In genomic region chr7:97579067-97579975, GRCm38 (mm10) we compare ENCODE assay signal across 8 mouse cellular contexts. TPM values are rescaled to one million over a fixed set of nuclear protein-coding genes. Genes with fewer than 3 reads are reported as not detected.
DNase-seq lines count a peak whose midpoint lies in the region; ATAC-seq and TF ChIP-seq lines count a peak whose summit lies in the region.

Gene Aamdc (minus strand): TSS chr7:97579497.
Gene Rsf1 (plus strand): TSS chr7:97579889.

- H3K4me2 ChIP-seq in heart, embryonic 11.5 days, result peak within 1 kb of the TSS; percentile 90
- H3K4me2 ChIP-seq in kidney, embryonic 16.5 days (replicated peaks; ENCODE audit: low read depth, low read length), result peak within 1 kb of the TSS; percentile 88
- H3K4me2 ChIP-seq in myocyte (ENCODE audit: low read depth), result peak within 1 kb of the TSS; percentile 95

- H3K9me3 ChIP-seq in erythroblast, embryonic 14.5 days (ENCODE audit: control insufficient read depth, low read length), result no peaks in the 10 kb centered on the region
- H3K9me3 ChIP-seq in heart, embryonic 11.5 days (replicated peaks; ENCODE audit: control insufficient read depth, low read length), result no peaks in the 10 kb centered on the region
- H3K9me3 ChIP-seq in kidney, embryonic 16.5 days (ENCODE audit: low read length), result peaks cover 3% of the 10 kb centered on the region

- H3ac ChIP-seq in C2C12 (ENCODE audit: control insufficient read depth, insufficient read length, low read depth), result peak within 1 kb of the TSS; percentile 88
- H3ac ChIP-seq in myocyte (ENCODE audit: control insufficient read depth, insufficient read length), result peak within 1 kb of the TSS; percentile 51

- H3K36me3 ChIP-seq in C2C12 (ENCODE audit: control insufficient read depth, insufficient read depth), result no peaks in the 10 kb centered on the region
- H3K36me3 ChIP-seq in erythroblast, embryonic 14.5 days (ENCODE audit: control insufficient read depth), result no peaks in the 10 kb centered on the region; the same call in 1 of the 2 replicates
- no peaks in the 10 kb centered on the region for H3K36me3 ChIP-seq in heart, embryonic 11.5 days (ENCODE audit: control insufficient read depth, insufficient read depth, low read length)
- H3K36me3 ChIP-seq in kidney, embryonic 16.5 days (ENCODE audit: insufficient read depth, low read length), result no peaks in the 10 kb centered on the region
- peaks cover 4% of the 10 kb centered on the region for H3K36me3 ChIP-seq in liver, adult 2 months (ENCODE audit: control insufficient read depth, insufficient read depth, low read length)
- no peaks in the 10 kb centered on the region for H3K36me3 ChIP-seq in myocyte (ENCODE audit: control insufficient read depth, insufficient read depth)
- H3K36me3 ChIP-seq in splenic B cell, adult 2 months (ENCODE audit: control insufficient read depth, insufficient read depth, low read length, poor library complexity, severe bottlenecking), result no peaks in the 10 kb centered on the region

- H3K4me1 ChIP-seq in erythroblast, embryonic 14.5 days (ENCODE audit: control insufficient read depth), result peaks cover 30% of the 10 kb centered on the region
- peaks cover 9% of the 10 kb centered on the region; the same call in 1 of the 2 replicates for H3K4me1 ChIP-seq in heart, embryonic 11.5 days (ENCODE audit: control insufficient read depth, insufficient read depth, low read length)
- H3K4me1 ChIP-seq in kidney, embryonic 16.5 days (ENCODE audit: insufficient read depth, low read length), result peaks cover 10% of the 10 kb centered on the region
- H3K4me1 ChIP-seq in liver, adult 2 months (ENCODE audit: control insufficient read depth, insufficient read depth, low read length), result peaks cover 7% of the 10 kb centered on the region; the same call in 1 of the 2 replicates

- peaks cover 45% of the 10 kb centered on the region for H3K79me2 ChIP-seq in C2C12 (ENCODE audit: control insufficient read depth, insufficient read depth)
- peaks cover 7% of the 10 kb centered on the region; the same call in 1 of the 2 replicates for H3K79me2 ChIP-seq in liver, adult 2 months (ENCODE audit: control insufficient read depth, insufficient read depth, low read length)
- H3K79me2 ChIP-seq in myocyte (ENCODE audit: control insufficient read depth, insufficient read depth), result peaks cover 41% of the 10 kb centered on the region

- H3K4me3 ChIP-seq in C2C12 (ENCODE audit: insufficient read depth, poor library complexity, severe bottlenecking) (peak within 1 kb of the TSS; percentile 82), myocyte (peak within 1 kb of the TSS; percentile 83)
- H3K4me3 ChIP-seq in erythroblast, embryonic 14.5 days (replicated peaks), result peak within 1 kb of the TSS; percentile 100
- peak within 1 kb of the TSS; percentile 100 for H3K4me3 ChIP-seq in heart, embryonic 11.5 days (ENCODE audit: low read depth, low read length)
- H3K4me3 ChIP-seq in kidney, embryonic 16.5 days (ENCODE audit: low read length), result peak within 1 kb of the TSS; percentile 99
- peak within 1 kb of the TSS; percentile 89 for H3K4me3 ChIP-seq in liver, adult 2 months (ENCODE audit: insufficient read depth, low read depth, low read length)

- peak within 1 kb of the TSS; percentile 100 for H3K9ac ChIP-seq in heart, embryonic 11.5 days (ENCODE audit: low read depth, low read length)
- H3K9ac ChIP-seq in kidney, embryonic 16.5 days (replicated peaks; ENCODE audit: low read length), result peak within 1 kb of the TSS; percentile 99
- H3K9ac ChIP-seq in liver, adult 2 months (ENCODE audit: low read depth, low read length), result peak within 1 kb of the TSS; percentile 96

- H3K27me3 ChIP-seq in C2C12 (ENCODE audit: control insufficient read depth, insufficient read depth, insufficient read length), result no peaks in the 10 kb centered on the region
- no peaks in the 10 kb centered on the region for H3K27me3 ChIP-seq in erythroblast, embryonic 14.5 days (ENCODE audit: control insufficient read depth)
- H3K27me3 ChIP-seq in heart, embryonic 11.5 days (ENCODE audit: control insufficient read depth, insufficient read depth, low read length), result no peaks in the 10 kb centered on the region
- no peaks in the 10 kb centered on the region for H3K27me3 ChIP-seq in kidney, embryonic 16.5 days (ENCODE audit: insufficient read depth, low read length)
- no peaks in the 10 kb centered on the region for H3K27me3 ChIP-seq in liver, adult 2 months (ENCODE audit: control insufficient read depth, insufficient read depth, low read length)
- H3K27me3 ChIP-seq in myocyte (ENCODE audit: control insufficient read depth, insufficient read depth, insufficient read length), result no peaks in the 10 kb centered on the region
- no peaks in the 10 kb centered on the region for H3K27me3 ChIP-seq in splenic B cell, adult 2 months (ENCODE audit: control insufficient read depth, insufficient read depth, low read length, poor library complexity, severe bottlenecking)

- H3K79me3 ChIP-seq in C2C12 (ENCODE audit: low read depth), result peaks cover 25% of the 10 kb centered on the region

- TF ChIP-seq CTCF in C2C12 (IDR thresholded peaks at IDR 0.05; ENCODE audit: control insufficient read depth, insufficient read depth, insufficient read length), result peak; percentile 76
- peak; percentile 73 for TF ChIP-seq CTCF in brain, embryonic 14.5 days (IDR thresholded peaks at IDR 0.05; ENCODE audit: borderline replicate concordance, extremely low read depth, insufficient read depth, insufficient read length)
- TF ChIP-seq CTCF in liver, adult 2 months (IDR thresholded peaks at IDR 0.05; ENCODE audit: low read depth, low read length), result peak; percentile 82

- 0 out of 2 replicates have a peak, but pooled peaks have one; percentile 21 for TF ChIP-seq POLR2A in brain, embryonic 14.5 days (IDR thresholded peaks at IDR 0.05; ENCODE audit: borderline replicate concordance, extremely low read depth, insufficient read depth, insufficient read length, poor library complexity, severe bottlenecking)
- peak; percentile 97 for TF ChIP-seq POLR2A in liver, adult 2 months (IDR thresholded peaks at IDR 0.05; ENCODE audit: extremely low read depth, insufficient read depth, low read length)
- peak; percentile 87 for TF ChIP-seq POLR2A in myocyte (IDR thresholded peaks at IDR 0.05; ENCODE audit: insufficient read length, low read depth)

- peak; percentile 90 for ATAC-seq in heart, embryonic 11.5 days (replicated peaks; ENCODE audit: insufficient number of reproducible peaks, low FRiP score, low TSS enrichment)
- ATAC-seq in kidney, embryonic 16.5 days (ENCODE audit: low FRiP score, low TSS enrichment), result peak; percentile 98

- peak; percentile 99 for DNase-seq in brain, embryonic 14.5 days (ENCODE audit: low read depth)
- peak; percentile 94 for DNase-seq in liver, adult 2 months (ENCODE audit: extremely low read depth, low read depth, low spot score)
- DNase-seq in splenic B cell, adult 2 months (ENCODE audit: low read depth, low spot score), result peak; percentile 95

- 1% methylated on average over 54 of the region's 68 CpGs for WGBS in heart, embryonic 11.5 days (ENCODE audit: insufficient replicate concordance)
- under 1% methylated on average over 46 of the region's 68 CpGs for WGBS in kidney, embryonic 16.5 days
- 1% methylated on average over 67 of the region's 68 CpGs for WGBS in liver, adult 2 months

- H3K27ac ChIP-seq in heart, embryonic 11.5 days (ENCODE audit: low read depth, low read length), result peak within 1 kb of the TSS; percentile 94
- H3K27ac ChIP-seq in kidney, embryonic 16.5 days (ENCODE audit: low read length), result peak within 1 kb of the TSS; percentile 97
- peak within 1 kb of the TSS; percentile 87 for H3K27ac ChIP-seq in liver, adult 2 months (replicated peaks; ENCODE audit: insufficient read depth, low read depth, low read length)

TF ChIP-seq in C2C12, 6 proteins besides CTCF, POLR2A, EP300 and RAD21:
- TF ChIP-seq USF1 (IDR thresholded peaks at IDR 0.05; ENCODE audit: low read depth) (no peak), FOSL1 (IDR thresholded peaks at IDR 0.05; ENCODE audit: insufficient read depth, low read length, poor library complexity, severe bottlenecking) (no peak), MYOD1 (IDR thresholded peaks at IDR 0.05; ENCODE audit: control insufficient read depth, insufficient read length, low read depth) (no peak), MYOG (IDR thresholded peaks at IDR 0.05; ENCODE audit: control insufficient read depth, extremely low read depth, insufficient read length) (no peak), CEBPB (IDR thresholded peaks at IDR 0.05; ENCODE audit: low read depth) (no peak), MAX (IDR thresholded peaks at IDR 0.05) (no peak)
TF ChIP-seq in C2C12: peak in this region for 0.

TF ChIP-seq in myocyte, 11 proteins besides CTCF, POLR2A, EP300 and RAD21:
- TF ChIP-seq REST (IDR thresholded peaks at IDR 0.05; ENCODE audit: insufficient read depth, insufficient read length) (peak; percentile 27), E2F4 (IDR thresholded peaks at IDR 0.05; ENCODE audit: insufficient read depth) (peak; percentile 16), TCF3 (IDR thresholded peaks at IDR 0.05; ENCODE audit: insufficient read length, low read depth) (no peak), USF1 (IDR thresholded peaks at IDR 0.05; ENCODE audit: low read depth) (no peak), POLR2AphosphoS2 (IDR thresholded peaks at IDR 0.05; ENCODE audit: insufficient read length, low read depth) (peak; percentile 89), TCF12 (IDR thresholded peaks at IDR 0.05; ENCODE audit: insufficient read depth, poor library complexity, severe bottlenecking) (no peak)

RNA-seq across cellular contexts. Expression of gene Aamdc, which starts in this region (rescaled TPM):
- polyA plus RNA-seq in C2C12 (2012; fragmentation: generic; extraction: Trizol) (14.1 TPM), myocyte (2012; fragmentation: generic; extraction: Trizol) (127 TPM)
- polyA plus RNA-seq in brain, embryonic 14.5 days (2012; rRNA removed), result 28.3 and 36.3 TPM in 2 replicates
- 0.17 and 0.63 TPM in 2 replicates for polyA plus RNA-seq in erythroblast, embryonic 14.5 days (2012)
- polyA plus RNA-seq in heart, embryonic 11.5 days (2014; fragmentation: Nextera tagmentation; extraction: Ambion mirVana), result 34.1 and 37.0 TPM in 2 replicates
- polyA plus RNA-seq in kidney, embryonic 16.5 days (2015; fragmentation: Nextera tagmentation; extraction: Ambion mirVana), result 57.5 and 58.5 TPM in 2 replicates
- 33.7 and 45.0 TPM in 2 replicates for total RNA-seq in liver, adult 2 months (2014; rRNA removed)
- 23.9 and 24.9 TPM in 2 replicates for polyA plus RNA-seq in liver, adult 2 months (2012; rRNA removed)

RNA-seq across cellular contexts. Expression of gene Rsf1, which starts in this region (rescaled TPM):
- polyA plus RNA-seq in C2C12 (2012; fragmentation: generic; extraction: Trizol) (3.6 TPM), myocyte (2012; fragmentation: generic; extraction: Trizol) (4.3 TPM)
- 11.9 and 17.3 TPM in 2 replicates for polyA plus RNA-seq in brain, embryonic 14.5 days (2012; rRNA removed)
- polyA plus RNA-seq in erythroblast, embryonic 14.5 days (2012), result 0.53 and 0.68 TPM in 2 replicates
- polyA plus RNA-seq in heart, embryonic 11.5 days (2014; fragmentation: Nextera tagmentation; extraction: Ambion mirVana), result 13.3 and 16.2 TPM in 2 replicates
- polyA plus RNA-seq in kidney, embryonic 16.5 days (2015; fragmentation: Nextera tagmentation; extraction: Ambion mirVana), result 18.8 and 20.9 TPM in 2 replicates
- 7.4 and 8.0 TPM in 2 replicates for total RNA-seq in liver, adult 2 months (2014; rRNA removed)
- 0.93 and 1.2 TPM in 2 replicates for polyA plus RNA-seq in liver, adult 2 months (2012; rRNA removed)

Comparison
In these comparisons a context has a peak if more than half of its experiments do, and no peak if none do; other contexts are left out.
1. Peak in every context shown above with its lines: DNase-seq, ATAC-seq, H3K4me3 ChIP-seq and H3K27ac ChIP-seq.
2. POLR2A ChIP-seq: peak in every context shown above with its lines; median percentile 97 in liver, adult 2 months; 87 in myocyte; 21 in brain, embryonic 14.5 days.